Mouse (Mus musculus) limb, embryonic 15.5 days (tissue): ENCODE data around the gene Stpg4. TPM values are rescaled to one million over a fixed set of nuclear protein-coding genes. Genes with fewer than 3 reads are reported as not detected.

Experiments used
- ATAC-seq: fragments of 200-750 bp; cut with Nextera tagmentation; 2 replicates; pipeline ENCODE4 v1.8.0; 2017; ENCODE audit warnings: low read depth, moderate TSS enrichment; ENCODE audit not compliant: insufficient number of reproducible peaks, low FRiP score, low TSS enrichment
- H3K27ac ChIP-seq: fragments of 300-500 bp; sonication (generic); 2 replicates; pipeline ENCODE4 v1.5.1; 2015; ENCODE audit warnings: moderate library complexity, mild to moderate bottlenecking, inconsistent platforms
- H3K27me3 ChIP-seq: fragments of 300-500 bp; sonication (generic); 2 replicates; pipeline ENCODE4 v1.6.1; 2015; ENCODE audit warnings: inconsistent platforms
- H3K36me3 ChIP-seq: fragments of 300-500 bp; sonication (generic); 2 replicates; pipeline ENCODE4 v1.6.1; 2015; ENCODE audit warnings: inconsistent platforms
- H3K4me1 ChIP-seq: fragments of 300-500 bp; sonication (generic); 2 replicates; pipeline ENCODE4 v1.6.1; 2015; ENCODE audit warnings: inconsistent platforms
- H3K4me2 ChIP-seq: fragments of 300-500 bp; sonication (generic); 2 replicates; pipeline ENCODE4 v1.6.1; 2015; ENCODE audit warnings: mild to moderate bottlenecking, inconsistent platforms
- H3K4me3 ChIP-seq: fragments of 300-500 bp; sonication (generic); 2 replicates; pipeline ENCODE4 v1.5.1; 2015; ENCODE audit warnings: mild to moderate bottlenecking, inconsistent platforms
- H3K9ac ChIP-seq: fragments of 300-500 bp; sonication (generic); 2 replicates; pipeline ENCODE4 v1.6.1; 2015; ENCODE audit warnings: inconsistent platforms
- H3K9me3 ChIP-seq: fragments of 300-500 bp; sonication (generic); 2 replicates; pipeline ENCODE4 v1.6.1; 2016; ENCODE audit warnings: inconsistent platforms
- WGBS: fragments of 180-500 bp; shearing (Covaris S2); methylation state at CpG from one replicate; pipeline ENCODE4 v1.1.7; 2015; 5-methylcytosine and 5-hydroxymethylcytosine counted together
- polyA plus RNA-seq: library from polyadenylated mRNA; unstranded; fragments of >200 nt; fragmentation: Nextera tagmentation; extraction: Ambion mirVana; gene quantifications from 2 replicates; pipeline ENCODE4 v1.2.1, GENCODE M21; 2015

The Stpg4 gene
- polyA plus RNA-seq, 1 experiment from 2014 or later, result not detected

DNA sequence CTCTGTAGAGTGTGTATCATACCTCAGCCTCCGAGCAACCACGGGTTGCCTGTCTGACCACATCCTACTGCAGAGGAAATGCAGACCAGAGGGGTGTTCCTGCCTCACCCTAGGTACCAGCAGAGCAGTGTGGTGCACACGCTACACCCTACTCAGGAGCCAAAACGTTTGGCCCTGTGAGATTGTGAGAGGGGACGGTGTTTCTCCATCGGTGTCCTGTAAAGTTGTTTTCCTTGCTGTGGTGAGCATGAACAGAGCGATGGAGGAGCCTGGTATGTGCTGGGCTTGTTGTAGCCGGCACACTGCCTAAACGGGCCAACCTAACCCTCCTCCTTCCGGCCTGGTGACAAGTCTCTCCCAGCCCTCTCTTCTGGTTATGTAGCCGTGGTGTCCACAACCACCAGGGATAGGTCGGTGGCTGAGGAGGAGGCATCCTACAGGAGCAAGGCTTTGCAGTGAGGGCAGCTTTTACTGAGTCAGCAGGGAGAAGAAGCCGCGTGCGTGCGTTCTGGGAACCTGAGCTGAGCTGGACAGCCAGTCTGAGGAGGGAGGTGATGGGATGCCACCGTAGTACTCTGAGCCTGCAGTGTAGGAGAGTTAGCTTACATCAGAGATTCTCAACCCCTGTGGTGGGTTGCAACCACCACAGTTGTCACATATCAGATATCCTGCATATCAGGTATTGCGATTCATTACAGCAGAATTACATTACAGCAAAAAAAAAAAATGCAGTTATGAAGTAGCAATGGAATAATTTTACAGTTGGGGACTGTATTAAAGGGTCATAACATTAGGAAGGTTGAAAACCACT, 82.9 kb downstream of the Stpg4 start:
- H3K9ac ChIP-seq, result no peak overlapping the region
- H3K36me3 ChIP-seq, result no peaks in the 10 kb centered on the region
- no peak overlapping the region for H3K4me2 ChIP-seq
- 64% methylated on average over 18 of the region's 18 CpGs for WGBS
- H3K27me3 ChIP-seq, result no peaks in the 10 kb centered on the region
- H3K9me3 ChIP-seq, result no peaks in the 10 kb centered on the region
- H3K4me1 ChIP-seq, result peaks cover 4% of the 10 kb centered on the region; the same call in 1 of the 2 replicates
- no peak overlapping the region for H3K4me3 ChIP-seq
- ATAC-seq, result no peak
- H3K27ac ChIP-seq, result no peak overlapping the region

DNA sequence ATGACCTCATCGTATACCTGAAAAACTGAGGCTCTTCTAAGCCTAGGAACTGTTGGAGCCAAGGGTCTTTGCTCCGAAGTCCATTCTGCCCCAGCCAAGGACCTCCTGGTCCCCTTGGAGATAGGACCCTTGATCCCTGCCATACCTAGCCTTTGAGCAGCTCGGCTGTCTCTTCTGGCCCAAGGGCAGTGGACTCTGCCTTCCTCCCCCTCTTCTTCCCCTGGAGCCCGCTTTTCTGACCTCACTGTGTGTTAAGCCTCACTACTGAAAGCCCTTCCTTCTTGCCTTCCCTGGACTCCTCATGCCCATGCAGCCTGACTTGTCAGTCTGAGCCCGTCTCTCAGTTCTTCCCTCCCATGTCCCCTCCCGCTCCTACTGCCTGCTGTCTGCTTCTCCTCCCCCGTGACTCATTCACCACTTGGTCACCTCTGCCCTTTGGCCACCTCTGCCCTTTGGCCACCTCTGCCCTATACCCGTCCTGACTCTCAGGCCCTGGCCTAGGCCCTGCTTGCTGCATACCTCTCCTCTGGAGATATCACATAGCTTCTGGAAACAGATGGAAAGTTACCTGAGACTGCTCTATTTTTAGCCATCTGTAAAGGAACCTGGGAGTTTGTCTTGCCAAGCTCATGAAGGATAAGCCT, 84.4 kb downstream of the Stpg4 start:
- H3K36me3 ChIP-seq, result no peaks in the 10 kb centered on the region
- H3K27ac ChIP-seq, result no peak overlapping the region
- no peak overlapping the region for H3K9ac ChIP-seq
- 70% methylated on average over 8 of the region's 8 CpGs for WGBS
- no peaks in the 10 kb centered on the region for H3K9me3 ChIP-seq
- no peaks in the 10 kb centered on the region for H3K4me1 ChIP-seq
- H3K4me2 ChIP-seq, result no peak overlapping the region
- H3K27me3 ChIP-seq, result no peaks in the 10 kb centered on the region
- no peak for ATAC-seq
- no peak overlapping the region for H3K4me3 ChIP-seq

Other genes starting within 250 kb of the Stpg4 start
- gene Mcfd2, start 161.8 kb downstream of the Stpg4 start, polyA plus RNA-seq, result 92.1 and 100 TPM in 2 replicates
- gene Ttc7, start 144.9 kb downstream of the Stpg4 start, polyA plus RNA-seq, result 11.6 and 14.9 TPM in 2 replicates
- 938 and 964 TPM in 2 replicates for gene Calm2, start 19.2 kb upstream of the Stpg4 start, polyA plus RNA-seq
- 63.4 and 67.4 TPM in 2 replicates for gene Epcam, start 208.2 kb upstream of the Stpg4 start, polyA plus RNA-seq
- gene Msh2, start 244.6 kb upstream of the Stpg4 start, polyA plus RNA-seq, result 54.3 and 61.8 TPM in 2 replicates